Mouse (Mus musculus) subcutaneous adipose tissue, adult 2 months (tissue): ENCODE measurements around the gene Srsx. TPM values are rescaled to one million over a fixed set of nuclear protein-coding genes. Genes with fewer than 3 reads are reported as not detected.

ENCODE experiments used
- polyA plus RNA-seq: library from polyadenylated mRNA; depleted of rRNA; stranded (reverse); fragments of >200 nt; gene quantifications from 2 replicates; pipeline ENCODE4 v1.2.3, GENCODE M21; 2012; ENCODE audit warnings: low replicate concordance; rRNA removed

Gene Srsx
- not detected in 2 replicates for polyA plus RNA-seq

DNA sequence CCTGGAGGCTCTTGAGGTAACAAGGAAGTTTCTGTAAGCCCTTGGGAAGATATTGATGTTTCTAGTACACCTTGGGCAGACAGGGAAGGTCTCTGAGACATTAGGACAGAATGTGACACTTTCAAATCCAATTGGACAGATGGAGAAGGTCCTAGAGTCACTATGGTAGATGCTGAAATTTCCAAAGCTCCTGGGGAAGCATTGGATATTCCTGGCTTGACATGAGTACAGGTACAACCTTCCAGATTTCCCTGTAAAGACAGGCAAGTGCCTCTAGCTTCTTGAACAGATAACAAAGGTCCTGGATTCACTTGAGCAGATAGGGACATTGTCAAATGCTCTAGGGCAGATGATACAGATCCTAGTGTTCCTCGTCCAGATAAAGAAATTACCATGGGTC lies at the start of gene Srsx:
Gene Srsx (minus strand): TSS at position 101 of the 400 bp plus-strand sequence.

DNA sequence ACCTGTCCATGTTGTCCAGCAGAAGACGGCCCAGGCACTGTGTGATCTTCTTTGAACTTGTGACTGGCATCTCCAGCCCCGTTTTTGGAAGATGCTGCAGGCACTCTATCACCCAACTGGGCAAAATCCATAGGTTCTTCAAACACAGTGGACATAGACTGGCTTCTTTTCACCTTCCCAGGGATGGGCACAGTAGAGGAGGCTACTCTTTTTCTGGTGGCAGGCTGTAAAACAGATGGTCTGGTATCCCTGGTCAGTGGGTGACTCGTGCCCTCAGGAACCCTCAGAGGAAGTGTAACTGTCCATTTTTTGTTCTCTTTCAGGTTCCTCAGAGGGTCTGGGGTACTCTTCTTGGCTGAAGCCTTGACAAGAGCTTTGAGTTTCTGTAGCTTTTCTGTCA lies 24.5 kb upstream of the Srsx start, which contains the start of gene Gm17577:
Gene Gm17577 (minus strand): TSS at position 101 of the 400 bp plus-strand sequence.

Other genes with a start within 250 kb of the Srsx start
- gene Gm17521, start 192.8 kb downstream of the Srsx start, polyA plus RNA-seq: not detected in 2 replicates
- gene Cldn34c1, start 119.0 kb downstream of the Srsx start, polyA plus RNA-seq: 9.3 and 13.6 TPM in 2 replicates
- not detected in 2 replicates for gene Gm17577, start 24.4 kb upstream of the Srsx start, polyA plus RNA-seq